In the genomic region with DNA sequence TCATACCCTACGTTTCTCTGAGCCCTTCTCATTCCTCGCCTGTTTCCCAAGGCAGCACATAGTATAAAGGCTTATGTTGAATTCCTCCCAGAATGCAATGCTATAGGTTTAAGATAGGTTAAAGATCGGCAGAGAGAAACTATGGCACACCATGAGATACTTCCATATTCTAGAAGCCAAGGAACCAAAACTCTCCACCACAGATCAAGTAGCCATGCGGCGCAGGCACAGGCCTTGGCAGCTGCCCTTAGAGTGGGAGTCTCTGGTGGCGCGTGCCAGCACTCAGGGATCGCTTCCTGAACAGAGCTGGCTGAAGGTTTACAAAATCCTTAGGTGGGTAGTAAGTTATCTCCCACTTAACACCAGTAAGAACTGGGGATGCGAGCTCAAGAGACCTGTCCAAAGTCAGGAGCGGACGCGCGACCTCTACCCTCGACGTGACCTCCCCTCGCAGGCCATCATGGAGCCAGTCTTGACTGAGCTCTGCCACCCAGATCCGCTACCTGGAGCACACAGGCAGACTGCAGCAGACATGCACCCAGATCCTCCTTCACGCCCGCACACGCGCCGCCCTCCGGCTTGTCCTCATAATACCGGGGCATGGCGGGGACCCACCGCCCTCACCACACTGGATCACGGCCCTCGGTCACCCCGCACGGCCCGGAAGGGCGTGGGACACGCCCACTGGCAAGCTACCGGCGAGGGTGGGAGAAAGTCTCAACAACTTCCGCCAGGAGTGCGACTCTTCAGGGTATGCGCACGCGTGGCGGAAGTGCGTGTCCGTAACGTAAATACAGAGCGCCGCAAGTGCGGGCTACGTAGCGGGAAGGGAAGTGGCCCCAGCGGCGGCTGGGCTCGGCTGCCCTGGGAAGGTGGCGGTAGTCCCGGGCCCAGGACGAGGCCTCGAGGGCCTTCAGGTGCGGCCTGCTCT, we compare ENCODE assay signal across 8 mouse cellular contexts. TPM values are rescaled to one million over a fixed set of nuclear protein-coding genes. Genes with fewer than 3 reads are reported as not detected.
A peak's percentile ranks its signal among the peaks of the same experiment; 100 is the strongest.
DNase-seq lines count a peak whose midpoint lies in the region; ATAC-seq lines count a peak whose summit lies in the region.

A gene (minus strand): TSS at position 738 of the 931 bp plus-strand sequence.
A gene (plus strand): TSS at position 774 of the 931 bp plus-strand sequence.

- peaks cover 15% of the 10 kb centered on the region for H3K4me1 ChIP-seq in heart, embryonic 10.5 days
- H3K4me1 ChIP-seq in kidney, embryonic 15.5 days, result peaks cover 21% of the 10 kb centered on the region

- peak within 1 kb of the TSS; percentile 95 for H3K4me3 ChIP-seq in heart, embryonic 10.5 days
- H3K4me3 ChIP-seq in kidney, embryonic 15.5 days (replicated peaks), result peak within 1 kb of the TSS; percentile 97

- peak within 1 kb of the TSS; percentile 94 for H3K27ac ChIP-seq in heart, embryonic 10.5 days
- peak within 1 kb of the TSS; percentile 80 for H3K27ac ChIP-seq in kidney, embryonic 15.5 days

- no peaks in the 10 kb centered on the region for H3K27me3 ChIP-seq in heart, embryonic 10.5 days (ENCODE audit: insufficient read depth, poor library complexity, severe bottlenecking)
- H3K27me3 ChIP-seq in kidney, embryonic 15.5 days, result no peaks in the 10 kb centered on the region

- H3K36me3 ChIP-seq in heart, embryonic 10.5 days, result peaks cover 59% of the 10 kb centered on the region
- peaks cover 59% of the 10 kb centered on the region for H3K36me3 ChIP-seq in kidney, embryonic 15.5 days

- peak; percentile 91 to 92 for DNase-seq in B cell, adult 2 months
- DNase-seq in brain, adult 2 months (ENCODE audit: low read depth, low spot score), result peak; percentile 99
- peak; percentile 98 for DNase-seq in heart, embryonic 10.5 days (ENCODE audit: low spot score)
- peak; percentile 94 for DNase-seq in liver
- peak; percentile 88 to 93 for DNase-seq in spleen, postnatal 4 days (ENCODE audit: low spot score in 2 of 2)

- ATAC-seq in erythroblast, adult 5-6 weeks (replicated peaks; ENCODE audit: low FRiP score, poor library complexity, severe bottlenecking), result peak; percentile 98
- peak; percentile 98 for ATAC-seq in kidney, embryonic 15.5 days (replicated peaks; ENCODE audit: low FRiP score)
- ATAC-seq in monocyte, adult 5-6 weeks (replicated peaks; ENCODE audit: insufficient number of reproducible peaks, low FRiP score, low TSS enrichment, poor library complexity, severe bottlenecking), result peak; percentile 97

- WGBS in heart, embryonic 10.5 days, result 3% methylated on average over 57 of the region's 57 CpGs
- 3% methylated on average over 57 of the region's 57 CpGs for WGBS in kidney, embryonic 15.5 days

- H3K9me3 ChIP-seq in heart, embryonic 10.5 days, result no peaks in the 10 kb centered on the region
- H3K9me3 ChIP-seq in kidney, embryonic 15.5 days (replicated peaks), result no peaks in the 10 kb centered on the region

- peak within 1 kb of the TSS; percentile 89 for H3K4me2 ChIP-seq in kidney, embryonic 15.5 days

- H3K9ac ChIP-seq in kidney, embryonic 15.5 days, result peak within 1 kb of the TSS; percentile 88

RNA-seq across cellular contexts. Expression of the first gene that starts in this region (rescaled TPM):
- total RNA-seq in erythroblast, adult 5-6 weeks (2015; ENCODE audit: low replicate concordance), result 19.8 and 25.1 TPM in 2 replicates
- total RNA-seq in erythroblast, adult 5-6 weeks (2017; ENCODE audit: low replicate concordance), result 12.4 and 14.8 TPM in 2 replicates
- polyA plus RNA-seq in heart, embryonic 10.5 days (2016; fragmentation: Nextera tagmentation; extraction: Ambion mirVana), result 71.4 and 96.5 TPM in 2 replicates
- polyA plus RNA-seq in kidney, embryonic 15.5 days (2015; fragmentation: Nextera tagmentation; extraction: Ambion mirVana), result 48.8 and 48.9 TPM in 2 replicates
- 54.1 to 70.6 TPM (median 66.7 TPM) in 3 replicates for total RNA-seq in monocyte, adult 5-6 weeks (2017)

RNA-seq across cellular contexts. Expression of the second gene that starts in this region (rescaled TPM):
- 29.9 and 44.0 TPM in 2 replicates for total RNA-seq in erythroblast, adult 5-6 weeks (2015; ENCODE audit: low replicate concordance)
- total RNA-seq in erythroblast, adult 5-6 weeks (2017; ENCODE audit: low replicate concordance), result 23.2 and 44.2 TPM in 2 replicates
- polyA plus RNA-seq in heart, embryonic 10.5 days (2016; fragmentation: Nextera tagmentation; extraction: Ambion mirVana), result 86.2 and 97.7 TPM in 2 replicates
- polyA plus RNA-seq in kidney, embryonic 15.5 days (2015; fragmentation: Nextera tagmentation; extraction: Ambion mirVana), result 128 and 140 TPM in 2 replicates
- 44.4 to 92.7 TPM (median 89.0 TPM) in 3 replicates for total RNA-seq in monocyte, adult 5-6 weeks (2017)

Comparison
In these comparisons a context has a peak if more than half of its experiments do, and no peak if none do; other contexts are left out.
1. Peak in every context shown above with its lines: DNase-seq, ATAC-seq, H3K4me3 ChIP-seq and H3K27ac ChIP-seq.